Mouse (Mus musculus) heart, adult 18-20 months (tissue): ENCODE data around the gene Aars. TPM values are rescaled to one million over a fixed set of nuclear protein-coding genes. Genes with fewer than 3 reads are reported as not detected.
"Not testable (repeated sequence)": the region's sequence is repeated elsewhere in the genome, so short reads cannot be mapped to it uniquely, and the experiment has no call there.

Source experiments
- DNase-seq, 2 experiments: peaks; one replicate each; pipeline ENCODE4 v3.0.0; 2021 to 2022; ENCODE audit warnings: mixed read lengths in 1 of 2
- microRNA-seq, 2 experiments: library from miRNA; unstranded; fragments of <30 nt; microRNA quantifications; one replicate each; pipeline ENCODE4 v1.2.0; 2022
- total RNA-seq, 2 experiments: library from RNA; stranded (reverse); gene quantifications; 2 replicates each; pipeline ENCODE4 v1.2.3; 2021

Gene Aars
- total RNA-seq, 2 experiments from 2014 or later: 31.9 to 33.7 TPM

- DNase-seq: not testable (repeated sequence)
These were observed 61.9 kb downstream of the Aars start for GRCm38 (mm10) chr8:111094719-111095302.

Small RNA genes within 50 kb of the gene (microRNA-seq; reads per million reads assigned to microRNA genes)
- 0 reads per million in 2 experiments for gene Gm24103
- 0 to 1.5 reads per million in 2 experiments for gene Mir3473d

Other genes starting within 250 kb of the Aars start
- 1 to 10 TPM; 3.9 to 5.1 TPM for gene Il34, start 227.2 kb upstream of the Aars start, total RNA-seq
- gene Cog4, start 186.5 kb upstream of the Aars start, total RNA-seq: 10 to 100 TPM; 69.4 to 74.8 TPM
- gene Sf3b3, start 186.4 kb upstream of the Aars start, total RNA-seq: 10 to 100 TPM; 36.7 to 37.5 TPM
- 1 to 10 TPM; 5.2 to 5.5 TPM for gene Fuk, start 130.7 kb upstream of the Aars start, total RNA-seq
- 10 to 100 TPM; 20.9 to 23.3 TPM for gene St3gal2, start 113.2 kb upstream of the Aars start, total RNA-seq
- gene Ddx19a, start 35.3 kb upstream of the Aars start, total RNA-seq: 10 to 100 TPM; 33.3 to 35.1 TPM
- gene Ddx19b, start 1.4 kb upstream of the Aars start, total RNA-seq: 10 to 100 TPM; 11.3 to 12.6 TPM
- gene Exosc6, start 23.2 kb downstream of the Aars start, total RNA-seq: not detected
- gene Clec18a, start 59.3 kb downstream of the Aars start, total RNA-seq: 1 to 10 TPM in 1 of 2 experiments, under 1 TPM in 1; 0.72 to 1.2 TPM
- 100 to 1,000 TPM; 113 to 125 TPM for gene Pdpr, start 61.5 kb downstream of the Aars start, total RNA-seq
- gene Glg1, start 226.1 kb downstream of the Aars start, total RNA-seq: 10 to 100 TPM; 97.3 to 98.3 TPM